Mouse (Mus musculus): ENCODE measurements at regions not wholly inside any gene's neighbourhood (a gene's known extent, or its start where the extent isn't known, plus 50 kb on each side); places are given as distances from the start of the nearest gene placed in this dataset.

DNA sequence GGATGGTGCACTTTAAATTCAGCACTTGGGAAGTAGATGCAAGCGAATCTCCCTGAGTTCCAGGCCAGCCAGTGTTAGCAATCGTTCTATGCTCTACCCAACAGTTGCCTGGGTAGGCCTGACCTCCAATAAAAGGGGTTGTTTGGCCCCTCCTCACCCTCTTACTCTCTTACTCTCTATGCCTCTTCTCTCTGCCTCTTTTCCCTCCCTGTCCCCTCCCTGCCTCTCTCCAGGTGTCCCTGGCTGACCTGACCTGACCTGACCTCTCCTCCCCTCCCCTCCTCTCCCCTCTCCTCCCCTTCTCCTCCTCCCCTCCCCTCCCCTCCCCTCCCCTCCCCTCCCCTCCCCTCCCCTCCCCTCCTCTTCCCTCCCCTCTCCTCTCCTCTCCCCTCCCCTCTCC, 63.0 kb upstream of the Chd2 start:
- TF ChIP-seq CTCF (IDR thresholded peaks at IDR 0.05; ENCODE audit: low read depth) (no peak), EP300 (IDR thresholded peaks at IDR 0.05; ENCODE audit: low read depth) (no peak)

All from liver, postnatal 0 days (tissue).